Mouse (Mus musculus): ENCODE measurements around the gene Lamc3.
A peak's percentile ranks its signal among the peaks of the same experiment; 100 is the strongest.

Gene Lamc3

DNA sequence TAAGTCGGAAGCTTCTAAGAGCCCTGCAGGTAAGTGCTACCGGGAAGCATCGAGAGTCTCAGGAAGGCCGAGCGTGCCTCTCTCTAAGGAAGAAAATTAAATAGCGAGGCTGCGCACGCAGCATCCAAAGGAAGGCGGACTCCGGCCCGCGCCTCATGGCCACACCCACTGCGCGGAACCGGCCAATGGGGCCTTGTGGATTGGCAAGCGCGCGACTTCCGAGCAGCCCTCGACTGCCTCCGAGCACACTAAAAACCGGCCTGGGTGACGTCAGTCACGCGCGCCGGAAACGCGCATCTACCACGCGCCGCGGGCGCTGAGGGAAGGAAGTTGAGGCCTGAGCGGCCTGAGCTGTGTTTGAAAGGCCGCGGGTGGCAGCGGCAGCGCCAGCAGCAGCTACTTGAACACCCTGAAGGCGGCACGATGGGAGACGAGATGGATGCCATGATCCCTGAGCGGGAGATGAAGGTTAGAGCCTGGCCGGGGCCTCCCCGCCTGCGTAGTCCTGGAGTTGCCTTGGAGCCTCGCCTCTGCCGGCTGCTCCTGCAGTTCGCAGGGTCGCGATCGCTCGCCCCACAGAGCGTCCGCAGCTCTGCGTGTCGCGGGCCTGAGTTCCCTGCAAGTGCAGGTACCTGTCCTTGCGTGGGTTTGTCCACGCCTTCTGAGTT is 87.2 kb downstream of the Lamc3 start, which contains the start of gene Nup214:
Nup214 (plus strand) TSS at position 296 of the 668 bp plus-strand sequence.
- peak; percentile 99 for DNase-seq (ENCODE audit: inconsistent ontology term)

DNA sequence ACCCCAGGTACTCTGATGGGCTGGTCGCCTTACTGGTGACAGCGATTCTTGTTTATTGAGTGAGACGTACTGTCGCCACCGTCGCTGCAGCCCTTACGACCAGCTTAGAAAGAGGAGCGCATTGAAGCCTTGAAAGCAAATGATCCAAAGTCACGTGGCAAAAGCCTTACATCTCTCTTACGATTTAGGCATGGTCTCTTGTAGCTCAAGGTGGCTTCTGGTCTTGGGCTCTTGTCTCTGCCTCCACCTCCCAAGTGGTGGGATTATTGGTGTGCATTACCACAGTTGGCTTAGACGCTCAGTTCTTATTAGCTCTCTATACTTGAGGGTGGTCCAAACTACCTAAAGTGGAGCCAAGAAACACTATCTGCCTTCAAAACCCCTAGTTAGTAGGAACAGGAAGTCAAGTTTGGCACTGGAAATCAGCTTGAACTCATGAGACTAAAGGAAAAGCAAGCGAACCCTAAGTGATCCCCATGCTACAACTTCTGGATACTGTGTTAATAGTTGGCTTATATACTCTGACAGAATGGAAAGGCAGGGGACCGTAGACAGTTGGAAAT is 87.8 kb downstream of the Lamc3 start:
- no peak for DNase-seq (ENCODE audit: inconsistent ontology term)

DNA sequence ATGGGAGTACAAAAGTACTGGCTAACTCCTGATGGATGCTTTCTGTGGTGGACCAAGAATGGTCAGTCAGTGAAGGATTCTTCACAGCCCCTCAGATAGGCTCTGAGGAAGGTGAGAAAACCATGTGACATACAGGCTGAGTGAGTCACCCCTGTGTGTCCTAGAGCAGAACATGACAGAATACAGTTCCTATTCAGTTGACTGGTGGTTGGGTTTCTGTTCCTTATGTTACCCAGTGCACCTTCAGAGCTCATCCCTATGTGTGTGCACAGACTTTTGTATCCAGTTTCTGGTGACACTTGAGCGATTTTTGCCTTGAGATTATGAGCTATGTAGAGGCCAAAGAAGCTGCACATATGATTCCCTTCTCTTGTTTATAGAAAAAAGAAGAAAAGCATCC is 100.7 kb downstream of the Lamc3 start:
- DNase-seq (ENCODE audit: inconsistent ontology term): no peak

DNA sequence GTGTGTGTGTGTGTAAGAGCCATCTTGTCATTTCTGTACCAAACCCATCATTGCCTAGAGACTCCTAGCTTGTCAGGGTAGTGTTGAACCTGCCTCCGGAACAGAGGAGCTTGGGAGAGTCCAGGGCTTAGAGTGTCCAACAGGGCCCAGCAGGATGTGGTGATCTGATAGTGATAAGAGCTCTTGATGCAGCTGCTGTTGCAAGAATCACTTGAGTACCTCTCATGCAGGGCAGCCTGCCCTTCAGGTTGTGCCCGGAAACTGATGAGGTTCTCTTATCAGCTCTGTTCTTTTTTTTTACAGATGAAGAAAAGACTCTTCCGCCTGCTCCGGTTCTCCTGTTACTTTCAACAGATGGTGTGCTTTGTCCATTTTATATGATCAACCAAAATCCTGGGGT is 103.9 kb downstream of the Lamc3 start:
- no peak for DNase-seq (ENCODE audit: inconsistent ontology term)

DNA sequence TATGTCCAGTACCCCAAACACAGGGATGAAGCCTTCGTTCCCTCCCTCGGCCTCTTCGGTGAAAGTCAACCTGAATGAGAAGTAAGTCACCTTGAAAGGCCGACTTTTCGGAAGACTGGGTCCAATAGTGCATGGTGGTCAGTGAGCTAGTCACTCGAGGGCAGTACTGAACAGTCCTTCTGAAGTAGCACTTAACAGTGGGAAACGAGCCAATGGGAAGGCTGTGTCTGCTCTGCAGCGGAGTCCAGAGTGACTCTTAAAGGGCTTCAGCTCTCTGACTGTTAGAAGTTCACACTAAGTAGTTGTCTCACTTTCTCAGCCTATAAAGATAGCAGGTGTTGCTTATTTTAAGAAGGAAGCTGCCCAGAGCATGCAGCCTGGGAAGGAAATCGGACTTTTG is 107.8 kb downstream of the Lamc3 start:
- no peak for DNase-seq (ENCODE audit: inconsistent ontology term)

DNA sequence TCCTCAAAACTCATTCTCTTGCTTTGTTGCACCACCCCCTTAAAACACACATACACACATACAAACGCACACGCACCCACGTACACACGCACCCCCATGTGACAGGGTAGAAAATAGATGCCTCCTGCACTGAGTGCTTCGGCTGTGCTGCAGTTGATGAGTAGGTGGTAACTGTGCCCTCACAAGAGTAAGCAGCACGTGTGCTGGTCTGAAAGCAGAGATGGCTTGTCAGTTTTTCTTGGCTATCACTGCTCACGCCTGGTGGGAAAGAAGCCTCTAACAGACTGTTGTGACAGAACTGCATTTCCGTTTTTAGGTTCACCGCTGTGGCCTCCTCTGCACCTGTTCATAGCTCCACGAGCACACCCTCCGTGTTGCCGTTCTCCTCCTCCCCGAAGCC is 109.0 kb downstream of the Lamc3 start:
- DNase-seq (ENCODE audit: inconsistent ontology term): no peak

Data from Muller cell, postnatal 12 days (primary cell).